Mouse (Mus musculus) liver, embryonic 16.5 days (tissue): ENCODE measurements around the gene Fbxo24. TPM values are rescaled to one million over a fixed set of nuclear protein-coding genes. Genes with fewer than 3 reads are reported as not detected.

Experiments used
- ATAC-seq: fragments of 200-750 bp; cut with Nextera tagmentation; 2 replicates; pipeline ENCODE4 v1.8.0; 2017; ENCODE audit warnings: low read depth, mild to moderate bottlenecking, moderate number of reproducible peaks, moderate library complexity
- H3K27ac ChIP-seq: fragments of 300-500 bp; sonication (generic); 2 replicates; pipeline ENCODE4 v1.5.1; 2014; ENCODE audit warnings: mild to moderate bottlenecking, low read length
- H3K27me3 ChIP-seq: fragments of 300-500 bp; sonication (generic); 2 replicates; pipeline ENCODE4 v1.6.1; 2014; ENCODE audit warnings: low read depth, low read length, mixed read lengths; ENCODE audit not compliant: control insufficient read depth, insufficient read depth
- H3K36me3 ChIP-seq: fragments of 300-500 bp; sonication (generic); 2 replicates; pipeline ENCODE4 v1.6.1; 2014; ENCODE audit warnings: mild to moderate bottlenecking; ENCODE audit not compliant: control insufficient read depth, insufficient read depth
- H3K4me1 ChIP-seq: fragments of 300-500 bp; sonication (generic); 2 replicates; pipeline ENCODE4 v1.6.1; 2014; ENCODE audit warnings: low read depth, low read length, mixed read lengths; ENCODE audit not compliant: control insufficient read depth
- H3K4me2 ChIP-seq: fragments of 300-500 bp; sonication (generic); 2 replicates; pipeline ENCODE4 v1.6.1; 2014; ENCODE audit warnings: low read depth, low read length, mixed read lengths
- H3K4me3 ChIP-seq: fragments of 300-500 bp; sonication (generic); 2 replicates; pipeline ENCODE4 v1.5.1; 2014; ENCODE audit warnings: low read depth, mild to moderate bottlenecking, low read length
- H3K9ac ChIP-seq: fragments of 300-500 bp; sonication (generic); 2 replicates; pipeline ENCODE4 v1.6.1; 2014; ENCODE audit warnings: low read depth, low read length
- H3K9me3 ChIP-seq: fragments of 300-500 bp; sonication (generic); replicated peaks from 2 replicates; pipeline ENCODE4 v1.6.1; 2016; ENCODE audit warnings: low read length; ENCODE audit not compliant: control insufficient read depth
- WGBS: fragments of 180-500 bp; shearing (Covaris S2); extraction: QIAGEN DNeasy Blood & Tissue Kit; methylation state at CpG from one replicate; pipeline ENCODE4 v1.1.7; 2014; ENCODE audit not compliant: insufficient replicate concordance; 5-methylcytosine and 5-hydroxymethylcytosine counted together
- polyA plus RNA-seq: library from polyadenylated mRNA; unstranded; fragments of >200 nt; fragmentation: Nextera tagmentation; extraction: Ambion mirVana; gene quantifications from 2 replicates; pipeline ENCODE4 v1.2.1, GENCODE M21; 2015

Gene Fbxo24
- polyA plus RNA-seq, 1 experiment from 2014 or later: 0.07 TPM

- 28% methylated on average over 8 of the region's 8 CpGs for WGBS
Measured at GRCm38 (mm10) chr5:137584976-137585375, 43.8 kb downstream of the Fbxo24 start.

DNA sequence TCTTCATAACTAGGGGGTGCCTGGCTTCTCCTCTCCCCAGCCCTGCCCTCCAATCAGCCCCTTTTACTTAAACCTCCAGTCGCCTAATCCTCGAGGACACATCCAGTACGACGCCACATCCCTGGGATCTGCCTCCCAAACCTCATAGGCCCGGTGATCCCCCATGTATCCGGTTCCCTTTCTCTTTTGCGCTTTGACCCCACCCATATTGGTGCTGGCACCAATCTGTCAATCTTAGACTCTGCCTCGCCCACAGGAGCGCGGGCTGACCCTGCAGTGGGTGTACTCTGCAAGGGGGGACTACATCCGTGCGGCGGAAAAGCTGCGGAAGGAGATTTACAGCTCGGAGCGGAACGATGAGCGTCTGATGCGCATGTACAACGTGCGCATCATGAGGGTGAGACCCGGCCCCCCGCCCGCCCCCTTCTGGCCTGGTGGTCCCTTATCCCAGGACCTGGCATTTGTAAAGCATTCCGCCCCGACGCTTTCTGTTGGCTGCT, 45.1 kb downstream of the Fbxo24 start:
- Histone ChIP-seq H3K9me3 (peaks cover 6% of the 10 kb centered on the region; the same call in 1 of the 2 replicates), H3K27me3 (no peaks in the 10 kb centered on the region), H3K4me3 (peak overlapping the region; percentile 14), H3K4me2 (peak overlapping the region; percentile 22; the same call in 1 of the 2 replicates), H3K4me1 (no peaks in the 10 kb centered on the region; the same call in 1 of the 2 replicates), H3K9ac (no peak overlapping the region), H3K27ac (no peak overlapping the region), H3K36me3 (peaks cover 30% of the 10 kb centered on the region)
- no peak for ATAC-seq
- WGBS: 36% methylated on average over 27 of the region's 27 CpGs

More at GRCm38 (mm10) chr5:137584976-137585375, 43.8 kb downstream of the Fbxo24 start:
- peaks cover 6% of the 10 kb centered on the region; the same call in 1 of the 2 replicates for H3K9me3 ChIP-seq
- no peaks in the 10 kb centered on the region for H3K27me3 ChIP-seq
- ATAC-seq: no peak
- H3K36me3 ChIP-seq: peaks cover 22% of the 10 kb centered on the region
- no peak overlapping the region for H3K4me2 ChIP-seq
- H3K9ac ChIP-seq: no peak overlapping the region
- no peaks in the 10 kb centered on the region; the same call in 1 of the 2 replicates for H3K4me1 ChIP-seq
- H3K4me3 ChIP-seq: no peak overlapping the region
- H3K27ac ChIP-seq: no peak overlapping the region

DNA sequence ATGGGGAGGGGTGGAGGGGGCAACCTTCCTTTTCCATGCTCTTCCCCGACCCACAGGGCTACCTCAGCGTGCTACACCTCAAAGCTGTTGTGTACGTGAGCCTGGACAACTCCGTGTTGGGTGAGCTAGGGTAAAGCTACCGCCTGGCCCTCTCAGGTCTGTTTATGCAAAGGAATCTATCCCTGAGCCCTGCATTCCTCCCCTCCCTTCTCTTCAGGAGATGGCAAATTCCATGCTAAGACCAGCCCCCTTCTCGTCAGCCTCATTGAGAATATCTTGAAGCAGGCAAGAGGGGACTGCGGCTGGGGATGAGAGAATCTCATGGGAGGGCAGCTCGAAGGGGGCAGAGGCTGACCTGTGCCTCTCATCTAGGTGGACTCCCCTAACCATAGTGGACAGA, 46.1 kb downstream of the Fbxo24 start:
- 64% methylated on average over 8 of the region's 8 CpGs for WGBS
- ATAC-seq: no peak

DNA sequence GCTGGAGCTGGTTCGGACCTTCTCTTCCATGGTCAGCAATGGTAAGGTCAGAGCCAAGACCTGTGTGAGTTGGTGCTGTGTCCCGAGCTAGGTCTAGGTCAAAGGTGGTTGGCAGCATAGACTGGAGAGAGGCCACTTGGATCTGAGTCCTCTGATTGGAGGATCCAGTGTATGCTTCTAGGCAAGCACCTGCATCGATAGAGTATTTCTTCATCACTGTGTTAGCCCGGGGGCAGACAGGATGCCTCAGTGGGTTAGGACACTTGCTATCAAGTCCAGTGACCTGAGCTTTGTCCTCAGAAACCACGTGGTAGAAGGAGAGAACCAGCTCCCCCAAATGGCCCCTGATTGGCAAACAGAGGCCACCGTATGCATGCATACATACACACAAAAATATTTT, 48.6 kb downstream of the Fbxo24 start:
- peak; percentile 59 for ATAC-seq
- peaks cover 35% of the 10 kb centered on the region for H3K36me3 ChIP-seq
- H3K9me3 ChIP-seq: no peaks in the 10 kb centered on the region
- no peak overlapping the region for H3K4me2 ChIP-seq
- no peaks in the 10 kb centered on the region for H3K27me3 ChIP-seq
- H3K4me3 ChIP-seq: no peak overlapping the region
- no peak overlapping the region for H3K9ac ChIP-seq
- no peak overlapping the region for H3K27ac ChIP-seq
- H3K4me1 ChIP-seq: no peaks in the 10 kb centered on the region; the same call in 1 of the 2 replicates
- 48% methylated on average over 6 of the region's 6 CpGs for WGBS

More for the DNA sequence above, 46.1 kb downstream of the Fbxo24 start:
- H3K27me3 ChIP-seq: no peaks in the 10 kb centered on the region
- H3K9ac ChIP-seq: no peak overlapping the region
- peaks cover 5% of the 10 kb centered on the region; the same call in 1 of the 2 replicates for H3K9me3 ChIP-seq
- H3K4me2 ChIP-seq: no peak overlapping the region
- H3K4me3 ChIP-seq: no peak overlapping the region
- H3K36me3 ChIP-seq: peaks cover 36% of the 10 kb centered on the region
- no peaks in the 10 kb centered on the region; the same call in 1 of the 2 replicates for H3K4me1 ChIP-seq
- H3K27ac ChIP-seq: no peak overlapping the region

- no peaks in the 10 kb centered on the region for H3K9me3 ChIP-seq
- H3K27me3 ChIP-seq: no peaks in the 10 kb centered on the region
- no peak overlapping the region for H3K4me3 ChIP-seq
- WGBS: 54% methylated on average over 27 of the region's 27 CpGs
- ATAC-seq: no peak
- H3K27ac ChIP-seq: no peak overlapping the region
- H3K4me1 ChIP-seq: peaks cover 26% of the 10 kb centered on the region
- peaks cover 28% of the 10 kb centered on the region for H3K36me3 ChIP-seq
- H3K4me2 ChIP-seq: peak overlapping the region; percentile 14; the same call in 1 of the 2 replicates
- no peak overlapping the region for H3K9ac ChIP-seq
Measured at GRCm38 (mm10) chr5:137574470-137574901, 54.3 kb downstream of the Fbxo24 start.

- ATAC-seq: peak; percentile 93
- H3K27ac ChIP-seq: peak overlapping the region; percentile 91
- peaks cover 6% of the 10 kb centered on the region for H3K36me3 ChIP-seq
- H3K4me3 ChIP-seq: peak overlapping the region; percentile 69
- H3K4me2 ChIP-seq: peak overlapping the region; percentile 96
- H3K27me3 ChIP-seq: no peaks in the 10 kb centered on the region; the same call in 1 of the 2 replicates
- peaks cover 40% of the 10 kb centered on the region for H3K4me1 ChIP-seq
- H3K9me3 ChIP-seq: no peaks in the 10 kb centered on the region
- peak overlapping the region; percentile 79 for H3K9ac ChIP-seq
- 9% methylated on average over 17 of the region's 17 CpGs for WGBS
Measured at GRCm38 (mm10) chr5:137570691-137571586, 57.9 kb downstream of the Fbxo24 start.

DNA sequence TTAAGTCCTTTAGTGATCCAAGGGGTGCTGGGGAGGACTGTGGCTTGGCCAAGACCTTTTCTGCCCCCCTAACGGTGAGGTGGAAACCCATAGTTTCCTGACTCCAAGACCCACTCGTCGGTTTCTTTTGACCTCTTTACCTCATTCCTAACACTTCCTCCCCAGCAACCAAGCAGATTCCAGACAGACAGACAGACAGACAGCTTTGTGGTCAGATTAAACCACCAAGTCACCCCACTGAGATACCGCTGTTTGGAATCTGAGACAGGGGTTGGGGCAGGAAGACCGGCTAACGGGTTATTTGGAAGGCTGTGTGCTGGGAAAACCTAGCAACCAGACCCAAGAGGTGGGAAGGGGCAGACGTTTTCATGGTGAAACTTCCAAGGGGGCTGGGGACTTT, 58.6 kb downstream of the Fbxo24 start:
- Histone ChIP-seq H3K36me3 (peaks cover 6% of the 10 kb centered on the region), H3K9me3 (no peaks in the 10 kb centered on the region), H3K4me1 (peaks cover 40% of the 10 kb centered on the region), H3K9ac (peak overlapping the region; percentile 79), H3K4me3 (peak overlapping the region; percentile 69), H3K27ac (peak overlapping the region; percentile 91), H3K27me3 (no peaks in the 10 kb centered on the region; the same call in 1 of the 2 replicates), H3K4me2 (peak overlapping the region; percentile 96)
- no peak for ATAC-seq
- WGBS: 2% methylated on average over 7 of the region's 7 CpGs

DNA sequence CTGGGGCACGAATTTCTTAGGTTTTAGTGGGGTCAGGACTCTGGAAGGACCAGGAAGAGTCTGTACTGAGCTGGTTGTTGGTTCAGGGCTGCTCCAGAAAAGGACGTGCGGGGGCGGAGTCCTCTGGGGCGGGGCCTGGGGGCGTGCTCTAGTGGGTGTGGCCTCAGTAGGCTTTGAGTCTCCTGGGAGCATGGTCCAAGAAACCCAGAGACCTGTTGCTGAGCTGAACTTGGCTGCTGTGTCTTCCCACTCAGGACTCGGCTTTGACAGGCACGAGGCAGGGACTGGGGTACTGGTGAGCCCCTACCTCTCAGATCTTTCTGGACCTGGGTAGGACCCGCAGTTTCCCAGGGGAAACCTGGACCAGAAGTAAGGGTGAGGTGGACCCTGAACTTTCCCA, 59.1 kb downstream of the Fbxo24 start, which contains the start of gene Tfr2:
TSS of gene Tfr2 (plus strand) at position 176 of the 400 bp plus-strand sequence.
- H3K4me2 ChIP-seq: peak within 1 kb of the TSS; percentile 96
- H3K27ac ChIP-seq: peak within 1 kb of the TSS; percentile 91

More for the DNA sequence above, 59.1 kb downstream of the Fbxo24 start, which contains the start of gene Tfr2:
- 8% methylated on average over 9 of the region's 9 CpGs for WGBS
- H3K4me1 ChIP-seq: peaks cover 40% of the 10 kb centered on the region
- peak within 1 kb of the TSS; percentile 69 for H3K4me3 ChIP-seq
- H3K36me3 ChIP-seq: peaks cover 5% of the 10 kb centered on the region
- no peaks in the 10 kb centered on the region; the same call in 1 of the 2 replicates for H3K27me3 ChIP-seq
- no peaks in the 10 kb centered on the region for H3K9me3 ChIP-seq
- peak within 1 kb of the TSS; percentile 79 for H3K9ac ChIP-seq
- ATAC-seq: peak; percentile 81
